Mouse (Mus musculus) intestine, postnatal 0 days (tissue): ENCODE measurements at regions not wholly inside any gene's neighbourhood (a gene's known extent, or its start where the extent isn't known, plus 50 kb on each side); places are given as distances from the start of the nearest gene placed in this dataset.

Experiments
- ATAC-seq: fragments of 200-750 bp; cut with Nextera tagmentation; 2 replicates; pipeline ENCODE4 v1.8.0; 2017; ENCODE audit warnings: mild to moderate bottlenecking, moderate TSS enrichment, moderate library complexity
- H3K27ac ChIP-seq: fragments of 300-500 bp; sonication (generic); 2 replicates; pipeline ENCODE4 v1.5.1; 2014; ENCODE audit warnings: mild to moderate bottlenecking, low read depth, low read length, moderate library complexity
- H3K27me3 ChIP-seq: fragments of 300-500 bp; sonication (generic); replicated peaks from 2 replicates; pipeline ENCODE4 v1.6.1; 2014; ENCODE audit warnings: low read length, mixed read lengths; ENCODE audit not compliant: control insufficient read depth, insufficient read depth
- H3K36me3 ChIP-seq: fragments of 300-500 bp; sonication (generic); 2 replicates; pipeline ENCODE4 v1.6.1; 2014; ENCODE audit warnings: mild to moderate bottlenecking, moderate library complexity; ENCODE audit not compliant: control insufficient read depth, insufficient read depth
- H3K4me1 ChIP-seq: fragments of 300-500 bp; sonication (generic); replicated peaks from 2 replicates; pipeline ENCODE4 v1.6.1; 2014; ENCODE audit warnings: antibody characterized with exemption, low read length, mixed read lengths; ENCODE audit not compliant: control insufficient read depth, insufficient read depth
- H3K4me2 ChIP-seq: fragments of 300-500 bp; sonication (generic); replicated peaks from 2 replicates; pipeline ENCODE4 v1.6.1; 2014; ENCODE audit warnings: low read depth, mild to moderate bottlenecking, moderate library complexity
- H3K4me3 ChIP-seq: fragments of 300-500 bp; sonication (generic); 2 replicates; pipeline ENCODE4 v1.5.1; 2014; ENCODE audit warnings: low read depth, low read length
- H3K9ac ChIP-seq: fragments of 300-500 bp; sonication (generic); 2 replicates; pipeline ENCODE4 v1.6.1; 2014; ENCODE audit warnings: mild to moderate bottlenecking, low read depth, low read length
- H3K9me3 ChIP-seq: fragments of 300-500 bp; sonication (generic); 2 replicates; pipeline ENCODE4 v1.6.1; 2016; ENCODE audit warnings: mixed run types; ENCODE audit not compliant: control insufficient read depth
- CTCF ChIP-seq: sonication (generic); IDR thresholded peaks from 2 replicates; pipeline ENCODE4 v1.5.1; 2016; ENCODE audit warnings: low read depth, mild to moderate bottlenecking, control low read depth, antibody characterized with exemption, moderate library complexity
- WGBS: fragments of 180-500 bp; shearing (Covaris S2); extraction: QIAGEN DNeasy Blood & Tissue Kit; methylation state at CpG from one replicate; pipeline ENCODE4 v1.1.7; 2014; 5-methylcytosine and 5-hydroxymethylcytosine counted together

GRCm38 (mm10) chr14:48607131-48607530 lies 66.5 kb downstream of the Otx2 start:
- Histone ChIP-seq H3K4me3 (no peak overlapping the region), H3K27me3 (no peaks in the 10 kb centered on the region), H3K36me3 (no peaks in the 10 kb centered on the region), H3K4me2 (no peak overlapping the region), H3K27ac (no peak overlapping the region), H3K9ac (no peak overlapping the region), H3K9me3 (no peaks in the 10 kb centered on the region), H3K4me1 (no peaks in the 10 kb centered on the region)
- no peak for TF ChIP-seq CTCF
- no peak for ATAC-seq
- 87% methylated on average over 6 of the region's 6 CpGs for WGBS

GRCm38 (mm10) chr14:48603490-48603889 lies 70.1 kb downstream of the Otx2 start:
- H3K9me3 ChIP-seq: no peaks in the 10 kb centered on the region
- H3K4me3 ChIP-seq: no peak overlapping the region
- H3K36me3 ChIP-seq: no peaks in the 10 kb centered on the region
- H3K4me2 ChIP-seq: no peak overlapping the region
- 72% methylated on average over 6 of the region's 6 CpGs for WGBS
- H3K27me3 ChIP-seq: no peaks in the 10 kb centered on the region
- no peak overlapping the region for H3K9ac ChIP-seq
- H3K4me1 ChIP-seq: no peaks in the 10 kb centered on the region
- no peak for ATAC-seq
- no peak overlapping the region for H3K27ac ChIP-seq
- TF ChIP-seq CTCF: no peak

- Histone ChIP-seq H3K4me1 (no peaks in the 10 kb centered on the region), H3K9ac (no peak overlapping the region), H3K27me3 (no peaks in the 10 kb centered on the region), H3K36me3 (no peaks in the 10 kb centered on the region), H3K4me2 (no peak overlapping the region), H3K27ac (no peak overlapping the region), H3K9me3 (no peaks in the 10 kb centered on the region), H3K4me3 (no peak overlapping the region)
- WGBS: 90% methylated on average over 5 of the region's 5 CpGs
- ATAC-seq: no peak
- TF ChIP-seq CTCF: no peak
Observed at GRCm38 (mm10) chr14:48594334-48594733, 79.3 kb downstream of the Otx2 start.

- no peak overlapping the region for H3K4me2 ChIP-seq
- no peak for ATAC-seq
- TF ChIP-seq CTCF: no peak
- H3K36me3 ChIP-seq: no peaks in the 10 kb centered on the region
- H3K27me3 ChIP-seq: no peaks in the 10 kb centered on the region
- no peak overlapping the region for H3K4me3 ChIP-seq
- H3K4me1 ChIP-seq: no peaks in the 10 kb centered on the region
- WGBS: 64% methylated on average over 8 of the region's 8 CpGs
- no peak overlapping the region for H3K27ac ChIP-seq
- H3K9ac ChIP-seq: no peak overlapping the region
- no peaks in the 10 kb centered on the region for H3K9me3 ChIP-seq
Observed at GRCm38 (mm10) chr14:48593363-48593762, 80.3 kb downstream of the Otx2 start.

GRCm38 (mm10) chr14:48591483-48592230 lies 82.0 kb downstream of the Otx2 start:
- TF ChIP-seq CTCF: no peak
- no peaks in the 10 kb centered on the region for H3K36me3 ChIP-seq
- no peak overlapping the region for H3K4me2 ChIP-seq
- H3K4me1 ChIP-seq: no peaks in the 10 kb centered on the region
- ATAC-seq: no peak
- H3K9me3 ChIP-seq: no peaks in the 10 kb centered on the region
- H3K9ac ChIP-seq: no peak overlapping the region
- no peak overlapping the region for H3K27ac ChIP-seq
- H3K4me3 ChIP-seq: no peak overlapping the region
- H3K27me3 ChIP-seq: no peaks in the 10 kb centered on the region
- WGBS: 51% methylated on average over 15 of the region's 15 CpGs

- 62% methylated on average over 14 of the region's 14 CpGs for WGBS
Observed at GRCm38 (mm10) chr14:48590426-48590825, 83.2 kb downstream of the Otx2 start.

More at GRCm38 (mm10) chr14:48590426-48590825, 83.2 kb downstream of the Otx2 start:
- Histone ChIP-seq H3K27ac (no peak overlapping the region), H3K9me3 (no peaks in the 10 kb centered on the region), H3K36me3 (no peaks in the 10 kb centered on the region), H3K4me1 (no peaks in the 10 kb centered on the region), H3K9ac (no peak overlapping the region), H3K4me3 (no peak overlapping the region), H3K4me2 (no peak overlapping the region), H3K27me3 (no peaks in the 10 kb centered on the region)
- TF ChIP-seq CTCF: no peak
- no peak for ATAC-seq
